Mouse (Mus musculus): ENCODE data around the gene Ccdc113. TPM values are rescaled to one million over a fixed set of nuclear protein-coding genes. Genes with fewer than 3 reads are reported as not detected.

Ccdc113 gene
- polyA plus RNA-seq, 1 experiment from 2014 or later: 0.21 TPM

Other genes with a start within 250 kb of the Ccdc113 start
- 0.59 and 1.1 TPM in 2 replicates for gene Cngb1, start 227.5 kb upstream of the Ccdc113 start, polyA plus RNA-seq (2015; fragmentation: Nextera tagmentation; extraction: Ambion mirVana)
- 0.23 and 0.48 TPM in 2 replicates for gene Tepp, start 223.5 kb upstream of the Ccdc113 start, polyA plus RNA-seq (2015; fragmentation: Nextera tagmentation; extraction: Ambion mirVana)
- gene Zfp319, start 202.1 kb upstream of the Ccdc113 start, polyA plus RNA-seq (2015; fragmentation: Nextera tagmentation; extraction: Ambion mirVana): 6.2 and 7.2 TPM in 2 replicates
- gene Usb1, start 201.8 kb upstream of the Ccdc113 start, polyA plus RNA-seq (2015; fragmentation: Nextera tagmentation; extraction: Ambion mirVana): 36.1 and 38.5 TPM in 2 replicates
- gene Mmp15, start 181.8 kb upstream of the Ccdc113 start, polyA plus RNA-seq (2015; fragmentation: Nextera tagmentation; extraction: Ambion mirVana): 17.0 and 20.0 TPM in 2 replicates
- gene Cfap20, start 99.2 kb upstream of the Ccdc113 start, polyA plus RNA-seq (2015; fragmentation: Nextera tagmentation; extraction: Ambion mirVana): 134 and 140 TPM in 2 replicates
- gene Csnk2a2, start 44.0 kb upstream of the Ccdc113 start, polyA plus RNA-seq (2015; fragmentation: Nextera tagmentation; extraction: Ambion mirVana): 8.8 and 11.1 TPM in 2 replicates
- gene Prss54, start 42.3 kb downstream of the Ccdc113 start, polyA plus RNA-seq (2015; fragmentation: Nextera tagmentation; extraction: Ambion mirVana): not detected in 2 replicates
- gene Gins3, start 99.4 kb downstream of the Ccdc113 start, polyA plus RNA-seq (2015; fragmentation: Nextera tagmentation; extraction: Ambion mirVana): 16.4 and 17.7 TPM in 2 replicates
- 16.7 and 17.5 TPM in 2 replicates for gene Ndrg4, start 142.9 kb downstream of the Ccdc113 start, polyA plus RNA-seq (2015; fragmentation: Nextera tagmentation; extraction: Ambion mirVana)
- 20.9 and 23.8 TPM in 2 replicates for gene Setd6, start 181.8 kb downstream of the Ccdc113 start, polyA plus RNA-seq (2015; fragmentation: Nextera tagmentation; extraction: Ambion mirVana)